ENCODE assay signal across 9 mouse cellular contexts in the genomic region with DNA sequence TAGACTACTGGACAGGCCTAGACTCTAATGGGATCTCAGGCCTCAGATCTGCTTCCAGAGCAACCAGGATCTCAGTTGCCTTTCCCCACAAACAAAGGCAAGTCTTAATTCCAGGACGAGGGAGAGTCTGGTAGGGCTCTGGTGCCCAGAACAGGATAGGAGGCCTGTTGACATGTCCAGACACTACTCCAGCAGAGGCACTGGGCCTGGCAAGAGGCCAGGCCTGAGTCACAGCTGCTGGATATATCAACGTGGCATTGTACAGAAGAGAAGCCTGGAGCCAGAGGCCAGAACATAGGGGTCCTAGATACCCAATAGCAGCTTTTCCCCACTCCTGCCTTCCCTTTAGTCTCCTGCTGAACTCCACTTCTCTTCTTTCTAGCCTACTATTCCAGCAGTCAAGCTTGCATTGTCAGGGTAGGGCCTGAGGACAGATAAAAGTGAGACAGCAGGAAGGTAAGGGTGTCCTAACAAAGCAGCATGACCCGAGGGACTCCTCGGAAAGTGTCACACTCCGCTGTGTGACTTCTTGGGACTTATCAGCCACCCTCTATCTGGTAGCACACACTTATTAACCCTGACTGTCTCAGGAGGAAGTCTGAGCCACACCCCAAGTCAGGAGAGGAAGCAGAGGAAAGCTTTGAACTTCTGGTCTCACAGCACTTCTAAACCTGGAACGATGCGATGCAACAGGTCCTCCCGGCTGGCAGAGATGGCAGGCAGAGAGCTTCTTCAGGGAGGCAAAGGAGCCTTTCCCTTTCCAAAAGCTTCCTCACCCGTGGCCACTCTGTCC. TPM values are rescaled to one million over a fixed set of nuclear protein-coding genes. Genes with fewer than 3 reads are reported as not detected.
DNase-seq lines count a peak whose midpoint lies in the region; ATAC-seq and TF ChIP-seq lines count a peak whose summit lies in the region.
"Had no signal": no experiment of that assay in that cellular context is flagged by ENCODE, and none has a peak within 500 bp of the region (broad histone marks: within the 10 kb centered on the region; RNA-seq: fewer than 3 reads in every experiment).

No protein-coding gene starts in this region.

- TF ChIP-seq POLR2A in cerebellum, adult 2 months (IDR thresholded peaks at IDR 0.05; ENCODE audit: borderline replicate concordance, insufficient read depth, low read length): no peak

- ATAC-seq in heart, embryonic 13.5 days (ENCODE audit: extremely low read depth, insufficient number of reproducible peaks, low FRiP score, low TSS enrichment): no peak
- no peak for ATAC-seq in limb, embryonic 12.5 days (ENCODE audit: insufficient number of reproducible peaks, insufficient read depth, low FRiP score, low TSS enrichment, low read depth)

- TF ChIP-seq CTCF in cerebellum, adult 2 months (IDR thresholded peaks at IDR 0.05; ENCODE audit: borderline replicate concordance, insufficient read depth, low read depth, low read length): no peak

- H3K9ac ChIP-seq in heart, embryonic 13.5 days: peak overlapping the region; percentile 85
- H3K9ac ChIP-seq in limb, embryonic 12.5 days (replicated peaks): no peak overlapping the region; the same call in 1 of the 2 replicates

- H3K4me2 ChIP-seq in heart, embryonic 13.5 days: peak overlapping the region; percentile 49
- H3K4me2 ChIP-seq in limb, embryonic 12.5 days: no peak overlapping the region

- H3K4me1 ChIP-seq in cerebellum, adult 2 months (ENCODE audit: control insufficient read depth, insufficient read depth, low read length): peaks cover 15% of the 10 kb centered on the region; the same call in 1 of the 2 replicates
- peaks cover 50% of the 10 kb centered on the region for H3K4me1 ChIP-seq in brown adipose tissue, adult 24 weeks (ENCODE audit: control insufficient read depth, insufficient read depth, insufficient read length, low read length)
- H3K4me1 ChIP-seq in heart, embryonic 13.5 days: peaks cover 71% of the 10 kb centered on the region
- peaks cover 38% of the 10 kb centered on the region for H3K4me1 ChIP-seq in limb, embryonic 12.5 days (replicated peaks)

- H3K36me3 ChIP-seq in heart, embryonic 13.5 days: peaks cover 24% of the 10 kb centered on the region
- H3K36me3 ChIP-seq in limb, embryonic 12.5 days: no peaks in the 10 kb centered on the region

- no peak overlapping the region for H3K4me3 ChIP-seq in cerebellum, adult 2 months (replicated peaks; ENCODE audit: insufficient read depth, low read depth, low read length)
- no peak overlapping the region for H3K4me3 ChIP-seq in brown adipose tissue, adult 24 weeks (ENCODE audit: insufficient read depth, low read depth, low read length)
- no peak overlapping the region for H3K4me3 ChIP-seq in heart, embryonic 13.5 days
- no peak overlapping the region for H3K4me3 ChIP-seq in limb, embryonic 12.5 days (replicated peaks)

- 0 out of 2 replicates have a peak overlapping the region, but pooled peaks have one; percentile 7 for H3K27ac ChIP-seq in cerebellum, adult 2 months (ENCODE audit: insufficient read depth, low read length)
- H3K27ac ChIP-seq in brown adipose tissue, adult 24 weeks (replicated peaks; ENCODE audit: low read depth, low read length): peak overlapping the region; percentile 90
- peak overlapping the region; percentile 100 for H3K27ac ChIP-seq in heart, embryonic 13.5 days (replicated peaks)
- peak overlapping the region; percentile 46; the same call in 1 of the 2 replicates for H3K27ac ChIP-seq in limb, embryonic 12.5 days

- WGBS in cerebellum, adult 2 months: 53% methylated on average over 9 of the region's 9 CpGs
- 29% methylated on average over 9 of the region's 9 CpGs for WGBS in heart, embryonic 13.5 days
- 63% methylated on average over 9 of the region's 9 CpGs for WGBS in limb, embryonic 12.5 days

- no peaks in the 10 kb centered on the region for H3K9me3 ChIP-seq in heart, embryonic 13.5 days
- no peaks in the 10 kb centered on the region for H3K9me3 ChIP-seq in limb, embryonic 12.5 days

- DNase-seq in cerebellum, adult 2 months: peak in 1 of 2 experiments; percentile 48
- DNase-seq in cerebellum, adult 9-10 months: no peak
- peak; percentile 69 for DNase-seq in 3134 (ENCODE audit: extremely low read depth, insufficient read length, low spot score)
- peak; percentile 62 for DNase-seq in naive thymus-derived CD4-positive, alpha-beta T cell, adult 2 months (ENCODE audit: low read depth)
- DNase-seq in cerebellum, postnatal 4 days (ENCODE audit: low spot score in 2 of 2): no peak

- H3K27me3 ChIP-seq in cerebellum, adult 2 months (ENCODE audit: control insufficient read depth, insufficient read depth, low read length): no peaks in the 10 kb centered on the region
- H3K27me3 ChIP-seq in heart, embryonic 13.5 days (replicated peaks): no peaks in the 10 kb centered on the region
- H3K27me3 ChIP-seq in limb, embryonic 12.5 days: no peaks in the 10 kb centered on the region
- H3K27me3 ChIP-seq: CH12.LX had no signal

RNA-seq across cellular contexts. Expression of a gene that starts 14.7 kb away (rescaled TPM):
- 51.4 and 57.1 TPM in 2 replicates for polyA plus RNA-seq in cerebellum, adult 2 months (2012; rRNA removed)
- polyA plus RNA-seq in brown adipose tissue, adult 24 weeks (2012; ENCODE audit: insufficient read depth, insufficient read length, missing spikeins): 33.8 and 35.7 TPM in 2 replicates
- 86.7 and 97.1 TPM in 2 replicates for polyA plus RNA-seq in heart, embryonic 13.5 days (2015; fragmentation: Nextera tagmentation; extraction: Ambion mirVana)
- 51.8 and 56.4 TPM in 2 replicates for polyA plus RNA-seq in limb, embryonic 12.5 days (2016; fragmentation: Nextera tagmentation; extraction: Ambion mirVana)

RNA-seq across cellular contexts. Expression of a gene that starts 34.0 kb away (rescaled TPM):
- 31.6 and 31.8 TPM in 2 replicates for polyA plus RNA-seq in cerebellum, adult 2 months (2012; rRNA removed)
- polyA plus RNA-seq in brown adipose tissue, adult 24 weeks (2012; ENCODE audit: insufficient read depth, insufficient read length, missing spikeins): 25.7 and 30.2 TPM in 2 replicates
- 1.3 and 1.7 TPM in 2 replicates for polyA plus RNA-seq in heart, embryonic 13.5 days (2015; fragmentation: Nextera tagmentation; extraction: Ambion mirVana)
- 8.0 and 8.3 TPM in 2 replicates for polyA plus RNA-seq in limb, embryonic 12.5 days (2016; fragmentation: Nextera tagmentation; extraction: Ambion mirVana)

RNA-seq across cellular contexts. Expression of a gene that starts 37.2 kb away (rescaled TPM):
- 1.2 and 1.3 TPM in 2 replicates for polyA plus RNA-seq in cerebellum, adult 2 months (2012; rRNA removed)
- polyA plus RNA-seq in brown adipose tissue, adult 24 weeks (2012; ENCODE audit: insufficient read depth, insufficient read length, missing spikeins): 0.16 and 0.21 TPM in 2 replicates
- 9.9 and 10.1 TPM in 2 replicates for polyA plus RNA-seq in heart, embryonic 13.5 days (2015; fragmentation: Nextera tagmentation; extraction: Ambion mirVana)
- polyA plus RNA-seq in limb, embryonic 12.5 days (2016; fragmentation: Nextera tagmentation; extraction: Ambion mirVana): 37.4 and 38.0 TPM in 2 replicates

RNA-seq across cellular contexts. Expression of a gene that starts 53.1 kb away (rescaled TPM):
- 0.46 and 1.4 TPM in 2 replicates for polyA plus RNA-seq in cerebellum, adult 2 months (2012; rRNA removed)
- not detected in 2 replicates for polyA plus RNA-seq in brown adipose tissue, adult 24 weeks (2012; ENCODE audit: insufficient read depth, insufficient read length, missing spikeins)
- polyA plus RNA-seq in heart, embryonic 13.5 days (2015; fragmentation: Nextera tagmentation; extraction: Ambion mirVana): 1.1 and 1.5 TPM in 2 replicates
- 2.6 and 3.5 TPM in 2 replicates for polyA plus RNA-seq in limb, embryonic 12.5 days (2016; fragmentation: Nextera tagmentation; extraction: Ambion mirVana)

RNA-seq across cellular contexts. Expression of a gene that starts 57.8 kb away (rescaled TPM):
- 143 and 159 TPM in 2 replicates for polyA plus RNA-seq in cerebellum, adult 2 months (2012; rRNA removed)
- polyA plus RNA-seq in brown adipose tissue, adult 24 weeks (2012; ENCODE audit: insufficient read depth, insufficient read length, missing spikeins): 209 and 224 TPM in 2 replicates
- 131 and 150 TPM in 2 replicates for polyA plus RNA-seq in heart, embryonic 13.5 days (2015; fragmentation: Nextera tagmentation; extraction: Ambion mirVana)
- 134 and 139 TPM in 2 replicates for polyA plus RNA-seq in limb, embryonic 12.5 days (2016; fragmentation: Nextera tagmentation; extraction: Ambion mirVana)

Comparison
In these comparisons a context has a peak if more than half of its experiments do, and no peak if none do; other contexts are left out.
1. DNase-seq: peak in 3134 (single experiment) and naive thymus-derived CD4-positive, alpha-beta T cell, adult 2 months (single experiment); none in cerebellum, adult 9-10 months (single experiment) and cerebellum, postnatal 4 days (0 of 2).
2. H3K27ac ChIP-seq: peak in every context shown above with its lines; median percentile 100 in heart, embryonic 13.5 days; 90 in brown adipose tissue, adult 24 weeks; 46 in limb, embryonic 12.5 days; 7 in cerebellum, adult 2 months.